Mouse (Mus musculus): Measurements from ENCODE around the gene Gkap1. TPM values are rescaled to one million over a fixed set of nuclear protein-coding genes. Genes with fewer than 3 reads are reported as not detected.

Gene Gkap1
- polyA plus RNA-seq, 1 experiment: 195 TPM

GRCm38 (mm10) chr13:58184111-58184510 lies 91.4 kb downstream of the Gkap1 start:
- H3K4me1 ChIP-seq (ENCODE audit: control insufficient read depth, insufficient read depth, low read length): peaks cover 2% of the 10 kb centered on the region; the same call in 1 of the 2 replicates
- no peak overlapping the region for H3K27ac ChIP-seq (ENCODE audit: control insufficient read depth, insufficient read depth, low read depth, low read length)
- no peaks in the 10 kb centered on the region for H3K27me3 ChIP-seq (ENCODE audit: control insufficient read depth, insufficient read depth, low read length)
- TF ChIP-seq CTCF (IDR thresholded peaks at IDR 0.05; ENCODE audit: control insufficient read depth, insufficient read depth, insufficient replicate concordance, low read depth, low read length) (no peak), POLR2A (IDR thresholded peaks at IDR 0.05; ENCODE audit: control insufficient read depth, low read depth, low read length) (no peak)
- no peaks in the 10 kb centered on the region; the same call in none of the 2 replicates for H3K36me3 ChIP-seq (ENCODE audit: control insufficient read depth, insufficient read depth, low read length)
- H3K4me3 ChIP-seq (ENCODE audit: control insufficient read depth, low read depth, low read length): no peak overlapping the region

Other genes starting within 250 kb of the Gkap1 start
- 5.6 TPM in 2 replicates for gene Klhl3, start 162.1 kb downstream of the Gkap1 start, polyA plus RNA-seq (2012; rRNA removed)
- gene Hnrnpa0, start 147.1 kb downstream of the Gkap1 start, polyA plus RNA-seq (2012; rRNA removed): 36.8 and 45.7 TPM in 2 replicates
- gene Idnk, start 118.0 kb downstream of the Gkap1 start, polyA plus RNA-seq (2012; rRNA removed): 6.0 and 6.7 TPM in 2 replicates
- 95.2 and 117 TPM in 2 replicates for gene Ubqln1, start 60.0 kb downstream of the Gkap1 start, polyA plus RNA-seq (2012; rRNA removed)
- gene Kif27, start 83.4 kb upstream of the Gkap1 start, polyA plus RNA-seq (2012; rRNA removed): 57.6 and 60.5 TPM in 2 replicates
- 3.4 and 3.9 TPM in 2 replicates for gene 2210016F16Rik, start 109.5 kb upstream of the Gkap1 start, polyA plus RNA-seq (2012; rRNA removed)
- gene Rmi1, start 126.5 kb upstream of the Gkap1 start, polyA plus RNA-seq (2012; rRNA removed): 32.2 and 37.1 TPM in 2 replicates
- gene Hnrnpk, start 127.6 kb upstream of the Gkap1 start, polyA plus RNA-seq (2012; rRNA removed): 185 and 215 TPM in 2 replicates